Mouse (Mus musculus) kidney, postnatal 36 days (tissue): ENCODE measurements at regions not wholly inside any gene's neighbourhood (a gene's known extent, or its start where the extent isn't known, plus 50 kb on each side); places are given as distances from the start of the nearest gene placed in this dataset.
A peak's percentile ranks its signal among the peaks of the same experiment; 100 is the strongest.

Experiments
- DNase-seq, 2 experiments: peaks; one replicate each; pipeline ENCODE4 v3.0.0; 2021 to 2022; ENCODE audit warnings: mixed read lengths in 2 of 2

DNA sequence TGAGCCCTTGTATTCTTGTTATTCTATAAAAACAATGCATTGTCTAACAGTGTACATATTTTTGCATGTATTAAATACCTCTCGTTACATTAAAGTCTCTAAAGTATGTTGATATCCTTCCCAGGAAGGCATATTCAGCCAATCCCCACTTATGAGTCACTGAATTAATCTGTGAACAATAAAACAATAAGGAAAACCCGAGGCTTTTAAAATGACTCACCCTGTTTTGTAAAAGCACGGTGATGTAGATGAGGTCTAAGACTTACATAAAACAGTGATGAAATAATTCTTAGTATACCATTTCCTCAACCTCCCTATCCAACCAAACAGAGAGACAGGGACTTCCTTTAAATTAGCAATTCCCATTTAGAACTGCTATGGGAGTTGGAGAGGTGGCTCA is 95.8 kb downstream of the Asb7 start:
- DNase-seq = no peak

DNA sequence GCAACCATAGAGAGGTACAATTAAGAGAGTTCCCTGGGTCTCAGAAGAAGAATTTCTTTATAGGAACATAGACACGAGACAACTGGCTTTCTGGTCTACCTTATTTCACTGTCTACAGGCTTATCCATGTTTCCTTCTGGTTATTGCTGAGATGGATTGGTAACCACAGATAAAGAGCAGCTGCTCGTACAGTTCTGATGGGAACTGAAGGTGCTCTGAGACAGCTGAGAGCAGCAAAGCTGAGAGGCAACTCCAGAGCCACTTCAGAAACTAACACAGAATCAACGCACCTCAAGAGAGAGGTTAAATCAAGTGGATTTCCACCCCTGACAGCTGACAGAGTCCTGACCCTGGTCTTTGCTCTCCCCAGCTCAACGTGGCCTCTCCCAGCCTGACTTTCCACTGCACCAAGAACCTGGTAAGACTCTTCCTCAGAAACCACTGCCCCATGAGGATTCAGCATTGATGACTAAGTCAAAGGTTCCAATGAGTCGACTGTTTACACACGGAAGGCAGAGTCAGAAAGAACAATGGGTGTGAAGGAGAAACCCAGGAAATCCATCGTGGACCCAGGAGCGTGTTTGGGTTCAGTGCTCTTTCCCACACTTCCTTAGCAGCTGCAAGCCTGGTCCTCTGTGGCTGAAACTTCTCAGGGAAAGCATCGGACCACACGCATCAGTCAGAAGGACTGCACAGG is 97.7 kb downstream of the Asb7 start:
- no peak for DNase-seq

DNA sequence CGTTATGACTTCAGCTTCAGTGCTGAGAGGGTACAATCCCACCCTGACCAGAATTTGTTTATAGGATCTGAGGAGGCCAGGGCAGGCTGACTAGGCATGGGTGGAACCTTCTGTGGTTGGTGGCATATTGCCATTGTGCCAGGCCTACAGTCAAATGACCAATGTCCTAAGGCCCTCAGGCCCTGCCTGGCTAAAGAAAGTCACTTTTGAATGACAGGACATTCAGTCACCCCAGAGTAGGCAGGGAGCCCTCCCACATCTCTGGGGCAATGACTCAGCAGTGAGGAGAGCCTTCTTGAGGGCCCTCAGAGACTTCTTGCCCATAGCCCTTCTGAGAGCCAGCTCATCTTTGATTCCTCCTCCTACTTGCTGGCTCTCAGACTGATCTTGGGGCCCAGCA is 102.9 kb downstream of the Asb7 start:
- no peak for DNase-seq

DNA sequence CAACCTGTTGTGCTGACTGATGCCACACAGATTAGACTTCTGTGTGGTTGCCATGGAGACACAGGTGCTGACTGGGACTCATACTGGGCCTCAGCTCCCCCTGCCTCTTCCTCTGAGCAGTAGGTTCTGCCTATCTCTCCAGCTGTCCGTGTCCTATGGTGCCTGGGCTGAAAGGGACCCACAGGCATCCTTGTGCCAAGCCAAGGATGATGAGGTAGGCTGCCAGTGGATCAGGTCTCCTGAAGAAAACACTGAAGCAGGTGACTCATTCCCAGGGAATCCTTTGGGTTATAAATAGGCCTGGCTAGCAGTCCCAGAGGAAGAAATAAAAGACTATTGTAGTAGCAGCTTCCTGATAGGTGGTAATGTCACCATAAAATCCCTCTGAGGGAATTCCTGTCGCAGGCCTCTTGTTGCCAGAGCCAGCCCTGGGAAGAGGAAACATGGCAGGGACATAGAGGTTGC is 108.7 kb downstream of the Asb7 start:
- DNase-seq = no peak

DNA sequence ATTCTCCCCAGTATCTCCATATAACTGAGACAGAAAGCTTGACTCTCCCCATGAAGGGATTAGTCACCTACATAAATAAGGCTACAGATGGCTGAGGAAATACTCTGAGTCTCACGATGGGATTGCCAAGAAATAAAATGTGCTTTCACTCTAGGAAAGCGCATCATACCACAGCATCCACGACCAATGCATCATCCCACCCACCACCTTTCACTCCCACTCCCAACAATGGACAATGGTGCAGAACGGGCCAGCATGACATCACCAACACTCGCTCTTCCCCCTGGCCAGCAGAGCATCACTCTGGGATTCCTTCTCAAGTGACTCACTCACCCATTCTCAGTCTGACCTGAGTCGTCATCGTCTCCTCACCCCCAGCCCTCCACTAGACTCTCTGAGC is 113.1 kb downstream of the Asb7 start:
- no peak for DNase-seq

DNA sequence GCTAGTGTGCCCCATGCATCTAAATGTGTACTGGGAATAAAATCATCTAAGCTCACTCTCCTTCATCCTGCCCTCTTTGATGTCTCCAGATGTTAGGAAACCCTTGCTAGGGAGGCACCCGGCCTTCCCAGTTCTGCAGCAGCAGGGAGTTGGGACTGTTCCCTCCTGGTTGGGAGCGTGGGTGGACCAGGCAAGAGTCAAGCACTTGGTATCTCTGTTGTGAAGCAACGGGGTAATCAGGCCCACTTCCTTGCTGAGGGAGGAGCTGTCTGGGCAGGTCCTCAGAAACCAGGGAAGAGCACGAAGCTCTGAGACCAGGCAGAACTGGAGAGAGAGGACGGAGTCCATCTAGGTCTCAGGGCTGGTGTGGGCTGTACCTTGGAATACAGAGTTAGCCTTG is 117.9 kb downstream of the Asb7 start:
- no peak for DNase-seq

DNA sequence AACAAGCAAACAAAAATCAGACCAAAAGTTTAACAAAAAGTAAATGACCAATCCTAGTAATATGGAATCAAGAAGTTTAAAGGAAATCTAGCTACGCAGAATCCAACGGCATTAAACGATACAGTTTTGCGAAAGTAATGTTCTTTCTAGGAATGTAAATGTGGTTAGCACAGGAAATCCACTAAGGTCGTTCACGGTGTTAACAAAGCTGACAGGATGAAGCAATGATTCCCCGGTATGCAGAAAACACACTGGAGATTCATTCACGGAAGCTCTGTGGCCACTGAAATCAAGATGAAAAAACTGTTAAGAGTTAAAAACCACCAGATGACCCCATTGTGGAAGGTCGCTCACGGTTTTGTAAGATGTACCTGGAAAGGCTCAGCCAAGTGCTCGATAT is 120.4 kb upstream of the Aldh1a3 start:
- DNase-seq = no peak

DNA sequence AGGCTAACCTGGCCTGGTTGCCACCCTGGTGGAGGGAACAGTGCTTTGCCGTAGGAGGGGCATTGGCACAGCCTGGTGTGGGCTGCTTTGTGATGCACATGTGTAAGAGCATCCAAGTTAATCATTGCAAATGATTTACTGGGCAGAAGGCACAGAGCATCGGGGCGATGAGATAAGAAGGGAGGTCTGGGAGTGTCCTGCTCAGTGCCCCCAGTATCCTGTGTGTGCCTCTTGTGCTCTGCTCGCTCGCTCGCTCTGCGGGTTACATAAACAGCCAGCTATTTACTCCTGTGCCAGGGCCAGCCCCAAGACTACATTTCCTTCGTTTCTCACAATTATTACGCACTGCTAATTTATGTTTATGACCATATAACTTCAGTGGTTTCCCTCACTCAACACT is 117.9 kb upstream of the Aldh1a3 start:
- DNase-seq = no peak

DNA sequence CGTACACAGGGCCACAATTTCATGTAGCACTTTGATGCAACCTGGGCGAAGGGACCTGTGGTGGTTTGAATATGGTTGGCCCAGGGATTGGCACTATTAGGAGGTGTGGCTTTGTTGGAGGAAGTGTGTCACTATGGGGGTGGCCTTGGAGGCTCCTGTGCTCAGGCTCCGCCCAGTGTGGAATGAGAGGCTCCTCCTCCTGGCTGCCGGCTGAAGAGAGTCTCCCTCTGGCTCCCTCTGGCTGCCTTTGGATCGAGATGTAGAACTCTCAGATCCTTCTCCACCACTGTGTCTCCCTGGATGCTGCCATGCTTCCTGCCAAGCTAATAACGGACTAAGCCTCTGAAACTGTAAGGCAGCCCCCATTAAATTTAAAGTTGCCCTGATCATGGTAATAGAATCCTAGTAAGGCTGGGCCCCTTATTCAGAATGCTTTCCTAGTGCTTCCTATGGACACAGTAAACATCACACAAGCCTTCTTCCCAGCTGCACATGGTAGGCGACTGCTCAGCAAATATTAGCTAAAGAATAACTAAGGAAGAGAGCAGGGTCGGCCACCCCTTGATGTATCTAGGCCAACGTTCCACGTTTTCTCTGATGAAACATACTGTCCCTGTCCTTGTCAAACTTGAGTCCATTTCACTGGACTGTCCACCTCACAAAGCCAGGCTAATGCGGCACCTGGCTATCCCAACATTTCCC is 117.2 kb upstream of the Aldh1a3 start:
- no peak for DNase-seq

DNA sequence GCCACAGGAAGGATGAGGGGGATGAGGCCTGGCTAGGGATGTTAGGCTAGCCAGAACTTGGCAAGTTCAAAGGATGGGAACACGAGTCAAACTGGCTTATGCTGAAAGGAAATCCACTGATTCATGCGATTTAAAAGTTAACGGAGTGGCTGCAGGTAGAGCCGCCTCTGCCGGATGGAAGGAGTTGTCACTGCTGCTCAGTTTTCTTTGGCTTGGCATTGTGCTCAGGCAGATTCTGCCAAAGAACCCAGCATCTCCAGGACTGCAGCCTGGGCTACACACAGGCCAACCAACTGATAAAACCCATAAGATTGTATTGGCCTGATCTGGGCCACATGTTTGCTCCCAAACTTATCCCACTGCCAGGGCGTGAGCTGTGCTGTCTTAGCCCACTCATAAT is 105.3 kb upstream of the Aldh1a3 start:
- DNase-seq = no peak

DNA sequence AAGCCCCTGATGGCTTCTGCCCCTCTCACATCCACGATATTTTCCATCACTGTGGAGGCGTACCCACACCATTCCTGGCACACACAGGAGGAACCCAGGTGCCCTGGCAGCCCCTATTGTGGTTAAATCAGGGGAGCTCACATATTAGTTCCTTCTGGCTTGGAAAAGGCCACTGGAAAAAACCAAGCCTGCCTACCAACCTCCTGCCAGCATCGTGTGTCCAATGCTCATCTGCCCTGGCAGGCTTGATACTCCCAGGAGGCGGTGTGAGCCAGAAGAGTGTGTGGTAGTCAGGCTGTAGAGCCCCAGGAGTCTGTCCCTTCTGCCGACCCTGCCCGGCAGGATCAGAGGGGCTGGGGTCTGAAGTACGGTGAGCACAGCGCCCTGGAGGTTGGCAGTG is 104.7 kb upstream of the Aldh1a3 start:
- DNase-seq = no peak

DNA sequence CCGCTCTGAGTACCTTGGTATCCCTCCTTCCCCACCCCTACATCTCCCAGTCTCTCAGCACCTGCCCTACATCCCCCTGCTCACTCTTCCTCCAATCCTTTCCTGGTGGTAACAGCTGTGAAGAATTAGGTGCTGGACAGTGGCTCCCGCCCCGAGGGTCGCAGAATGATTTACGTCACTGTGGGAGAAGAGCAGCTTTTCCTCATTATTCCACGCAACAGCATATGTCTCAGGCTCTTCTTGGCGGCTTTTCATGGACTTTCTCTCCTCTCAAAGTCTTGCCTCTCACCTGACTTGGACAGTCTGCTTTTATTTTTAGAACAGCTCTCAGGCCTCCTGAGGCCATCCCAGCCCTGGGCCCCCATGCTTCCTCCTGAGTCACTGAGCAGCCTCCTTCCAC is 103.8 kb upstream of the Aldh1a3 start:
- DNase-seq = no peak

DNA sequence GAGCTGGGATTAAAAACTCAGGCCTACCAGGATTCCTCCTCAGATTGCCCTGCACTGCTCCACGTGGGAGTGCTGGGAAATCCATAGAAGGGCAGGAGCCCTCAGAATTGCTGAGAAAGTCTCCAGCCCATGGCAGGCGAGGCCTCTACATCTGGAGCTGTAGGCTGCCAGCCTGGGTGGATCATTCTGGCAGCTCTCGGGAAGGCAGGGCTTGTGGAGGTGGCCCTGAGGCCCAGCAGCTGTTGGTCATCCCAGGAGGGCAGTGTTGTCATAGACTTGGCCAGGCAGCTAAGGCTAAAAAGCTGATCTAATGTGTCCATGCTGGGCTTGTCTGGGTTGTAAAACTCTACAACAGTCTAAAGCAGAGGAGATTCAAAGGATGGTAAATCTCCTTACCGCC is 101.6 kb upstream of the Aldh1a3 start:
- DNase-seq = peak in 1 of 2 experiments; percentile 10

DNA sequence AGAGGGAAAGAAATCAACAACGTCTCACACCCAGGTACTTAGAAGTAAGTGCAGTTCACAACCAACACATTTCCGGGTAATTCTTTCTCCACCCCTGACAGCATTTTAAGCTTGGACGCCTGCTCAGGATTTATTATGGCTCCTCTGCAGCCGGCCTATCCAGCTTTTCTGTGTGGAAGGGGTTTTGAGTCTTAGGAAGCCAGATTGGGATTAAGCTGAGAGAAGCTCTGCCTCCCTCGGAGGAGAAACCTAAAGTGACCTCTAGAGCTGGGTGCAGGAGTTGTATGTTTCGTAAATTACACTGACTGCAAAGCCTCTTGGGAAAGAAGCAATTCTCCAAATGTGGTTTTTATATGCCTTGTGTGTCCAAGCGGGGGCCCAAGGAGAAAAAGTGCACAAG is 96.6 kb upstream of the Aldh1a3 start:
- no peak for DNase-seq

DNA sequence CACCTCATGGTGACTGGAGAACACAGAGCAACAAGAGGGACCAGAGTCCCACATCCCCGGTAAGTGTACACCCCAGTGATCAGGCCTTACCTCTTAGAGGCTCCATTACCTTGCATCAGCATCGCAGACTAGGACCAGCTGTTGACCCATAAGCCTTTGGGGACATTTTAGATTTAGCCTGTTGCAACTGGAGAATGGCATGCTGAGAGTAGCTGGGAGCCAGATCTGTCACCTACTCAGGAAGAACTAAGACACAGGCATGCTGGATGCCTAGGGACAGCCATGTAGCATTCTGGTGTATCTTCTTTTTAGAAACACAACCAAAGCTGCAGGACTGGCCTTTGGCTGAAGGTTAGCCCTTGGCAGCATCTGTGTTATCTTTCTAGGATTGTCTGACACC is 94.2 kb upstream of the Aldh1a3 start:
- no peak for DNase-seq

DNA sequence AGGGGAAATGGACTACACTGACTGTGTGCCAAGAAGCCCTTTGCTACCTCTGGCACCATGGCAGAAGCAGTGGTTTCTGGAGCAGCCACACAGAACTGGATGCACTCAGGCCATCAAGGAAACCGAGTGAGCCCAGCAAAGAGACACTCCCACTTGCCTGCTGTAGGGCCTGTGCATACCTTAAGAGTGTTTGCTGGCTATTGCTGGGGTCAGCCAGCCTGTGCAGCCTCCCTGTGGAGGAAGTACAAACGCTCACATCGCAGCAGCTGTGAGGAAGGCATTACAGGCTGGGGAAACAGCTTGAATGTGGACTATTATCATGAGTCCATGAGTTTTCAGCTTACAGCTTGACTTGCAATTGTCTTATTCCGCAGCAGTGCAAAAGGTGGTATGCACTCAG is 88.8 kb upstream of the Aldh1a3 start:
- DNase-seq = no peak

DNA sequence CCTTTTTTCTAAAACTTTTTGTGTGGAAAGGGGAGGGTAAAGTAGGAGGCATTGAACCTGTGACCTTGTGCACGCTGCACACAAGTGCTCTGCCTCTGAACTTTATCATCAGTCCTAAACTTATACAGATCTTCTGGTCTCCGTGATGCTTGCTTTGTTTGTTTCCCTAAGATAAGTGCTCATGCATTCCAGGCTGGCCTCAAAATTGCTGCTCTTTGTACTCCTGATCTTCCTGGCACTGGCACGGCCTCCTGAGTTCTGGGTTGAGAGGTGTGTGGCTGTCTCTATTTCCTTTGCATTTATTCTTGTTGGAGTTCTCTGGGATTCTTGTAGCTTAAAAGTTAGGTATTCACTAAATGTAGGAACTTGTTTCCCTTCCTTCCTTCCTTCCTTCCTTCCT is 86.1 kb upstream of the Aldh1a3 start:
- DNase-seq = no peak

DNA sequence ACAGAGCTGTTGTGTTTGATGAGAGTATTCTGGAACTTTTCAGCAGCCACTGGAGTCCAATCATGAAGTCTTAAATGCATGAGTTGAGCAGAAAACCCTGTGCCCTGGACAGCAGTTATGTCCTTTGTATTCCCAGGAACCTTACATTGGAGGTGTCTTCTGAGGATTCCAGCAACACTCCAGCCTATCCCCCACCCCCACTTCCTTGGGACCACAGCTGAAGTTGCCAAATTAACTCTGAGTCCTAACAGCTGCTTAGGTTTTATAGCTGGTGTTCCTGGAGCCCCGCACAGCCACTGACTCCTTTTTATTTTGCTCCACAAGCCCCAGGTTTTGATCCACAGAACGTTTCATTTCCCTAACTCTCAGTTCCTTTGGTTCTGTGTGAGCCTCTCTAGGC is 78.4 kb upstream of the Aldh1a3 start:
- DNase-seq = no peak

DNA sequence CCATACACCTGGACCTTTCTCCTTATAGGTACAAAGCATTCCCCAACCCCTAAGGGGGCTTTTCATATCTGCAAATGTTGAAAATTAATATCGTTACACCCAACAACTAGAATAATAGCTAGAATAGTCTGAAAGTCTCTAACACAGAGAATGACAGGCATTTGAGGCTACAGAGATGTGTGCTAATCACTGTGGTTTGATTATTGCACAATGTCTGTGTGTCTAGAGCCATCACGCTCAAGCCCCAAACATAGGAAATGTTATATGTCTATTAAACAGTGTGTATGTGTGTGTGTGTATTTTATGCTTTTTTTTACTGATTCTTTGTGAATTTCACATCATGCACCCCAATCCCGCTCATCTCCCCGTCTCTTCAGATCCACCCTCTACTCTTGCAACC is 77.2 kb upstream of the Aldh1a3 start:
- no peak for DNase-seq

DNA sequence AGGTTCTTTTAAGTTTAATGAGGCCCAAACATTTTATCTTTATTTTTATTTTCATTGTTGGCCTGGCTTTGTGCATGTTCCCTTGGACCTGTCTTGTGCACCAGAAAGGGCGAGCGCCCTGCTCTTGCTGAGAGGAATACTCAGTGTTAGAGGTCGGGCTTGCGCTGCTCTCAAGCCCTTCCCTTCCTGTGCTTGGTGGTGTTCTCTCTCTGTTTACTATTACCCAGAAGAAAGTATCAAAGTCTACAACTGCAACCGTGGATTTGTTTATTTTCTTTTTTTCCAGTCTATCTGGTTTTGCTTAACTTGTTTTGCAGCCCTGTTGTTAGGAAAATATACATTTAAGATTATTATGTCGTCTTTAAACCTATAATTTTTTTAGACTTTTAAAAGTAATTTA is 74.1 kb upstream of the Aldh1a3 start:
- DNase-seq = peak in 1 of 2 experiments; percentile 14

DNA sequence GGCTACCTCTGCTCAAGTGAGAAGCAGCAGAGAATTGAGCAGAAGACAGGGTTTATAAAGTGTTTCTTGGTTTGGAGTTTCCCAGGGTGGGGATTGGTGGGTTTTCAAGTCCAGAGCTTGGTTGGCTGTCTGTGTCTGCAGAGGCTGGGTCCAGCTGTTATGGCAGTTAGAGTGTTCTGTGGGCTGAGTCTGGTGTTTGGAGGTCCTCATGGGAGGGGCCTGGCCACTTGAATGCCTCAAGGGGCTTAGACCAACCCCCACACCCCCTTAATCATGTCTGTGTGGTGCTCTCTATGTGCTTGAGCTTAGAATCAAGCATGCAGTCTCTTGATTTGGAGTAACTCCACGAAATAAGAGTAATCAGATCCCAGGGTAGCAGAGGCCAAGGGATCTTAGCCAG is 70.2 kb upstream of the Aldh1a3 start:
- no peak for DNase-seq

DNA sequence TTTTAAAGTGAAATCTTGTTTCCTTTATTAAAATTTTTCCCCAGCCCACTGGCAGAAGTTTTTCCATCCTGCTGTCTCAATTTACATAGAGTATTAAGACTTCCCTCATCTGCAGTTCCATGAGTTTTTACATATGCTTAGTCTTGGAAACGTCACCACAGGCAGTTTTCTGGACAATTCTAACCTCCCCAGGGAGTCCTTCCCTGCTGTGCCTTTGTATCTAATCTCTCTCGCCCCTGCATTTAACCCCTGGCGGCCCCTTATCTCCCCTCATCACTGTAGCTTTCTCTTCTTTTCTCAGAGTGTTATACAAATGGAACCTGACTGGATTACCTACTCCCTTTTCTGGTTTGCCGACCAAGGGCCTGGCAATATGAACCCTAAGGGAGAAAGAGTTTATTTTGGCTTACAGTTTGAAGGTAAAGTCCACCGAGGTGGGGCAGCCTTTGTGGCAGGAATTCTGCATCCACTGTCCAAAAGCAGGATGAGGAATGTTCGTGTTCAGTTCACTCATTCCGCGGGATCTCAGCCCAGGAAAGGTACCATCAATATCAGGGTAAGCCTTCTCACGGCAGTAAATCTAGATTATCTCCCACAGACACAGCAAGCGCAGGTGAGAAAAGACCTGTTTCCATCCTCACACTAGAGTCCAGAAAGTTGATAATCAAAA is 66.0 kb upstream of the Aldh1a3 start:
- no peak for DNase-seq

DNA sequence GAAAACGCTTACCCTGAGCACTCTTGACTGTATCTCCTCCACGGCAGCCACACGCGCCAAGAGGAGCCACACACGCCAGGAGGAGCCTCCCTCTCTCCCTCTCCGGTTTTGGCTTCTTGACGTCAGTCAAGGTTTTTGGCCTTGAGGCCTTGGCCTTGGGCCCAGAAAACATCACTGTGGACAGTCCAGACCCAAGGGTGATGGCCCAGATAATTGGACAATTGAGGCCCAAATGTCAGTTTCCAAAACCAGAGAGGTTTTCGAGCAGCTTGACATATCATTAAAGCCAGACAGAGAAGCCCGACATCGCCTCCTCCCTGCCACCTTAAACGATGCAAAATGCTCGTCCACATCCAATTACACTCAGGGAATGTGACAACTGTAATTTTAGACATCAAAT is 65.4 kb upstream of the Aldh1a3 start:
- DNase-seq = no peak

DNA sequence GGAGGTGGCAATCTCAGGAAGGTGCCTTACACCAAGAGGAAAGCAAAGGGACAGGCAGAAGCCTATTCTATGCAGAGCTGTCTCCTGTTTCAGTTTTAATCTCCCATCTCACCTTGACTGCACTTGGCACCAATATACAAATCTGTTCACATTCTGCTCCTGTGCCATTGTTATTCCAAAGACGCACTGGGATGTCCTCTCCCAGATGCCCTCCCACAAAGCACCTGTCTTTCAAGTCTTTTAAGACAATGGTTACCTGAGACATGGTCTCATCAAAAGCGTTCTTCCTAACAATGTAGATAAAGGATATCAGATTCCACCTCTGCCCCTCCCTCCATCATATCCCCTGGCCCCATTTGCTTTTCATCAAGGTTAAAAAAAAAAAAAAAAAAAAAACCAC is 64.2 kb upstream of the Aldh1a3 start:
- DNase-seq = no peak
